Mouse (Mus musculus) left cerebral cortex, postnatal 4 days (tissue): ENCODE results near the gene Sdad1. TPM values are rescaled to one million over a fixed set of nuclear protein-coding genes. Genes with fewer than 3 reads are reported as not detected.

Experiments used
- DNase-seq: peaks from one replicate; pipeline ENCODE4 v3.0.0-alpha.2; 2022
- intact Hi-C: fragments of 180-260 bp; cut with DNase I; formaldehyde crosslinking; loops from one replicate; pipeline ENCODE4 v1.15.1; 2025
- total RNA-seq, 2 experiments: library from RNA; stranded (reverse); gene quantifications; 2 replicates each; pipeline ENCODE4 v1.2.3; 2021

Sdad1 gene
- total RNA-seq, 2 experiments from 2014 or later, result 28.2 to 31.0 TPM

- intact Hi-C loops, result no loop called here
- DNase-seq, result no peak
These were observed 7.8 kb upstream of the Sdad1 start for GRCm38 (mm10) chr5:92318119-92318518.

- DNase-seq, result no peak
- intact Hi-C loops, result no loop called here
These were observed 3.5 kb upstream of the Sdad1 start for GRCm38 (mm10) chr5:92313776-92314175.

- intact Hi-C loops, result no loop called here
- peak; percentile 93 for DNase-seq
These were observed 1.9 kb upstream of the Sdad1 start for GRCm38 (mm10) chr5:92312046-92312715.

- intact Hi-C loops, result no loop called here
- DNase-seq, result no peak
These were observed 6.0 kb downstream of the Sdad1 start for GRCm38 (mm10) chr5:92304291-92304690.

- no peak for DNase-seq
- intact Hi-C loops, result no loop called here
These were observed 8.0 kb downstream of the Sdad1 start for GRCm38 (mm10) chr5:92302149-92302840.

GRCm38 (mm10) chr5:92294525-92294924, 15.8 kb downstream of the Sdad1 start:
- intact Hi-C loops, result no loop called here
- no peak for DNase-seq

GRCm38 (mm10) chr5:92291652-92292414, 18.4 kb downstream of the Sdad1 start:
- no peak for DNase-seq
- intact Hi-C loops, result no loop called here

- intact Hi-C loops, result no loop called here
- DNase-seq, result no peak
These were observed 22.4 kb downstream of the Sdad1 start for GRCm38 (mm10) chr5:92287840-92288239.

GRCm38 (mm10) chr5:92283107-92283506, 27.2 kb downstream of the Sdad1 start:
- intact Hi-C loops, result no loop called here
- DNase-seq, result no peak

GRCm38 (mm10) chr5:92282571-92282970, 27.7 kb downstream of the Sdad1 start:
- DNase-seq, result no peak
- intact Hi-C loops, result no loop called here

- intact Hi-C loops, result no loop called here
- DNase-seq, result no peak
These were observed 31.2 kb downstream of the Sdad1 start for GRCm38 (mm10) chr5:92278942-92279537.

- intact Hi-C loops, result no loop called here
- peak; percentile 74 for DNase-seq
These were observed 32.6 kb downstream of the Sdad1 start, which contains the start of gene Naaa for GRCm38 (mm10) chr5:92277437-92278394. Gene Naaa, minus strand, starts transcription at chr5:92278170.

GRCm38 (mm10) chr5:92270496-92270895, 39.8 kb downstream of the Sdad1 start:
- DNase-seq, result no peak
- intact Hi-C loops, result no loop called here

- intact Hi-C loops, result no loop called here
- peak; percentile 82 for DNase-seq
These were observed 46.4 kb downstream of the Sdad1 start for GRCm38 (mm10) chr5:92263761-92264359.

- intact Hi-C loops, result no loop called here
- DNase-seq, result no peak
These were observed 47.6 kb downstream of the Sdad1 start for GRCm38 (mm10) chr5:92262646-92263045.

- intact Hi-C loops, result no loop called here
- no peak for DNase-seq
These were observed 54.1 kb downstream of the Sdad1 start, which contains the start of gene Ppef2 for GRCm38 (mm10) chr5:92256218-92256617. Gene Ppef2, minus strand, starts transcription at chr5:92256278.

GRCm38 (mm10) chr5:92254476-92254875, 55.8 kb downstream of the Sdad1 start:
- intact Hi-C loops, result no loop called here
- DNase-seq, result no peak

- DNase-seq, result peak; percentile 32
- intact Hi-C loops, result no loop called here
These were observed 57.4 kb downstream of the Sdad1 start for GRCm38 (mm10) chr5:92252797-92253343.

GRCm38 (mm10) chr5:92252031-92252430, 58.2 kb downstream of the Sdad1 start:
- intact Hi-C loops, result no loop called here
- DNase-seq, result no peak
